Mouse (Mus musculus) limb, embryonic 10.5 days (tissue): ENCODE results near the gene Begain. TPM values are rescaled to one million over a fixed set of nuclear protein-coding genes. Genes with fewer than 3 reads are reported as not detected.
A peak's percentile ranks its signal among the peaks of the same experiment; 100 is the strongest.

Source experiments
- DNase-seq: peaks from one replicate; pipeline ENCODE4 v3.0.0-alpha.2; 2017; ENCODE audit warnings: low spot score
- H3K27ac ChIP-seq: fragments of 300-500 bp; sonication (generic); 2 replicates; pipeline ENCODE4 v1.5.1; 2016; ENCODE audit warnings: mild to moderate bottlenecking
- H3K27me3 ChIP-seq: fragments of 300-500 bp; sonication (generic); 2 replicates; pipeline ENCODE4 v1.6.1; 2016; ENCODE audit warnings: low read depth, mild to moderate bottlenecking; ENCODE audit not compliant: poor library complexity, severe bottlenecking
- H3K36me3 ChIP-seq: fragments of 300-500 bp; sonication (generic); 2 replicates; pipeline ENCODE4 v1.6.1; 2016; ENCODE audit warnings: mild to moderate bottlenecking, moderate library complexity
- H3K4me1 ChIP-seq: fragments of 300-500 bp; sonication (generic); 2 replicates; pipeline ENCODE4 v1.6.1; 2016
- H3K4me3 ChIP-seq: fragments of 300-500 bp; sonication (generic); 2 replicates; pipeline ENCODE4 v1.5.1; 2016; ENCODE audit warnings: mild to moderate bottlenecking, moderate library complexity
- H3K9me3 ChIP-seq: fragments of 300-500 bp; sonication (generic); replicated peaks from 2 replicates; pipeline ENCODE4 v1.6.1; 2016; ENCODE audit warnings: mild to moderate bottlenecking
- WGBS: fragments of 180-500 bp; shearing (Covaris S2); methylation state at CpG from one replicate; pipeline ENCODE4 v1.1.7; 2016; 5-methylcytosine and 5-hydroxymethylcytosine counted together
- polyA plus RNA-seq: library from polyadenylated mRNA; unstranded; fragments of >200 nt; fragmentation: Nextera tagmentation; extraction: Ambion mirVana; gene quantifications from 2 replicates; pipeline ENCODE4 v1.2.1, GENCODE M21; 2016

Begain gene
- polyA plus RNA-seq, 1 experiment from 2014 or later: 2.5 TPM

DNA sequence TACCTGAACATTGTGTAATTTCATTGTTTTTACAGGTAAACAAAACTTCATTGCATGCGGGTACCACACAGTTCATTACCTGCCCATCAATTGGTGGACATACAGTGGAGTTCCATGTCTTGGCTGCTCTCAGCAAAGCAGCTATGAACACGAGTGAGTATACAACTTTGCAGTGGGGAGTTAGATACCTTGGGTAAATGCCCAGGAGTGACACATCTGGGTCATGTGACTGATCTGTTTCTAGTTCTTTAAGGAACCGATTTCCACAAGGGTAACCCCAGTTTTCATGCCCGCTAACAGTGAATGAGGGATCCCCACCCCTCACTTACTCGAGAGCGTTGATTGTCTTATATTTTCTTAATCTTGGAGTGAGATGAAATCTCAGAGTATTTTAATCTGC is 9.0 kb upstream of the Begain start:
- no peak overlapping the region for H3K4me3 ChIP-seq
- no peak for DNase-seq
- peaks cover 4% of the 10 kb centered on the region; the same call in 1 of the 2 replicates for H3K27me3 ChIP-seq
- no peaks in the 10 kb centered on the region for H3K9me3 ChIP-seq
- no peaks in the 10 kb centered on the region for H3K36me3 ChIP-seq
- no peak overlapping the region for H3K27ac ChIP-seq
- WGBS: 84% methylated on average over 6 of the region's 6 CpGs
- H3K4me1 ChIP-seq: no peaks in the 10 kb centered on the region

DNA sequence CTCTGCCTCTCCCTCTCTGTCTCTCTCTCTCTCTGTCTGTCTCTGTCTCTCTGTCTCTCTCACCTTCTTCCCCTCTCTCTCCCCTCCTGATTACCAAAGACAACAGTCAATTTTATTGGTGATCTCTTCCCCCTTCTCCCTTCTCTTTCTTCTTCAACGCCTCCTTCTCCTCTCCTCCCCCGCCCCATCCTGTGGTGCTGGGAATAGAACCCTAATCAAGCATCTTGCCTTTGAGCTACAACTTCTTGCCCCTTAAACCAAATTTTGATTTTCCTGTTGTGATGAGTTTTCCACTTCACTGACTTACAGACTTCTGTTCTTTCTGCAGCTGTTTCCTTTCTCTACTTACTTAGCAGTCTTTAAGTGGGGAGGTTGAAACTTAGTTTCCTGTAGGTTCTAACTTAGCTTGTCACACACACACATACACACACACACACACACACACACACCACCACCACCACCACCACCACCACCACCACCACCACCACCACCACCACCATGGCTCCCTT is 6.8 kb upstream of the Begain start:
- H3K4me1 ChIP-seq: peaks cover 5% of the 10 kb centered on the region
- no peak overlapping the region for H3K27ac ChIP-seq
- no peak for DNase-seq
- H3K36me3 ChIP-seq: no peaks in the 10 kb centered on the region
- WGBS: 54% methylated on average over 2 of the region's 2 CpGs
- no peak overlapping the region for H3K4me3 ChIP-seq
- H3K27me3 ChIP-seq: peaks cover 14% of the 10 kb centered on the region
- H3K9me3 ChIP-seq: no peaks in the 10 kb centered on the region

DNA sequence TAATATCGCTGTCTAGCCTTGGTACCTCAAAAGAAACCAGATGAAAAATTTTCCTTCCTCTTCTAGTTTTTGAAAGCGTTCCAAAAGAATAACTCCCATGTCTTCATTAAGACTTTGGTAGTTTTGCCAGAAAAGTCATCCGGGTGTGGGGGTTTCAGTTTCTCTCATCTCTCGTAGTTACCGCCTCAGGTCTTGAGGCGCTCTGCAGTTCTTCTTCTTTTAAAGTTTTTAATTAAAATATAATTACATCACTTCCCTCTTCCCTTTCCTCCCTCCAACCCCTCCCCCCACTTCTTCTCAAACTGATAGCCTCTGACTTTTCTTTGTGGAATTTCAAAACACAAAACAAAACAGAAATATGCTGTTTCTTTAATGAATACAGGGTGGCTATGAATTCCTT is 6.1 kb upstream of the Begain start:
- no peak for DNase-seq
- H3K27ac ChIP-seq: no peak overlapping the region
- no peak overlapping the region for H3K4me3 ChIP-seq
- WGBS: 87% methylated on average over 6 of the region's 6 CpGs
- H3K36me3 ChIP-seq: no peaks in the 10 kb centered on the region
- H3K9me3 ChIP-seq: no peaks in the 10 kb centered on the region
- H3K4me1 ChIP-seq: peaks cover 12% of the 10 kb centered on the region
- peaks cover 21% of the 10 kb centered on the region for H3K27me3 ChIP-seq

DNA sequence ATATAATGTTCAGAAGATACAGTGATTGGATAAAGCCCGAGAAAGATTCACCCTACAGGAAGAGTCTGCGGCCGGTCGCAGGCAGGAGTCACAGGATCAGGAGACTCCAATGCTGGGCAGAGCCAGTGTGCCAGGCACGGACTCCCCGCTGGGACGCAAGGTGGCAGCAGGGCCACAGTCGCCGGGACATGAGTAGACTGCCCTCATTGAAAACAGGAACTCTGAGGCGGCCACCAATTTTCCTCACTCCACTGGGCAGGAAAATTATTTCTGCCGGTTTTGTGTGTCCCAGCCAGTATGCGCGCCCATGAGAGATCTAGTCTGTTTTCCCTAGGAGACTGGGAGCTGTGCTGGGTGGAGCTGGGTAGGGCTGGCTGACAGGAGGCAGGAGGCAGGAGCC is 3.2 kb upstream of the Begain start:
- H3K9me3 ChIP-seq: no peaks in the 10 kb centered on the region
- no peak for DNase-seq
- H3K27ac ChIP-seq: no peak overlapping the region
- H3K4me1 ChIP-seq: peaks cover 30% of the 10 kb centered on the region
- no peak overlapping the region for H3K4me3 ChIP-seq
- H3K36me3 ChIP-seq: no peaks in the 10 kb centered on the region
- H3K27me3 ChIP-seq: peaks cover 29% of the 10 kb centered on the region
- WGBS: 92% methylated on average over 13 of the region's 13 CpGs

DNA sequence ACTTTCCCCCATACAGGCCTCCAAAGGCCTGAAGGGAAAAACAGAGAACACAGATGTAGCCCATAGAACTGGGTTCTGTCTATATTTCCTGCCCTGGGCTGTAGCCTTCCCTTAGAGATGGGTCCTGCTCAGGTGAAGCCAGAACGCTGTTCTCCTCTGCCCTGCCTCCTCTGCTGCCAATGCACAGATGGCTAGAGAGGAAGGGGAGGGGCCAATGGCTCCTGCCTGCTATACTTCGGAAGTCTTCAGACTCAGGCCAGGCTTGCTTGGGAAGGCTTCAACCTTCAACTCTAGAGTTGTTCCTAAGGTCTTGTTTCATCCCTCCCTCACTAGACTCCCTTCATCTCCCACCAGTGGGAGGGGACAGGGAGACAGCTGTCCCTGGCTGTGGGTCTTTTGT is 1.7 kb upstream of the Begain start:
- Histone ChIP-seq H3K9me3 (no peaks in the 10 kb centered on the region), H3K4me1 (peaks cover 30% of the 10 kb centered on the region), H3K4me3 (no peak overlapping the region), H3K36me3 (no peaks in the 10 kb centered on the region), H3K27ac (no peak overlapping the region), H3K27me3 (peaks cover 29% of the 10 kb centered on the region)
- WGBS: 56% methylated on average over 2 of the region's 2 CpGs
- no peak for DNase-seq

DNA sequence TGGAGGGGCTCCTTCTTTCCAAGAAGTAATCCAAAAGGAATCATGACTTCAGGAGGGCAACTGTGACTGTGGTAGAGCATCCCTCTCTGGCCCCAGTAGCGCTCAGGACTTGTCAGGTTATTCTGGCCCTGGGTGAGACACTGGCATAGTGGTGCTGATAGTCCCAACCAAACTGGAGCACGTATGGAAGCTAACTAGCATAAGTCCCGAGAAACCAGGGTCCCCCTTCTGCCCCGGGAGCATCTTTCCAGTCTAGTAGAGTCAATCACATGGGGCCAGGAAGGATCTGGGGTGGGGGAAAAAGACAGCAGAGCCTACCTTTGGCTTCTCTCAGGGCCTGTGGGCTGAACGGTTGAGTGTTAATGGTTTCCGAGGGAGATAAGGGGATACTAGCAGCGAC is 721 bp upstream of the Begain start:
- no peak for DNase-seq
- Histone ChIP-seq H3K9me3 (no peaks in the 10 kb centered on the region), H3K27me3 (peaks cover 29% of the 10 kb centered on the region), H3K36me3 (no peaks in the 10 kb centered on the region), H3K27ac (peak overlapping the region; percentile 91; the same call in 1 of the 2 replicates), H3K4me1 (peaks cover 30% of the 10 kb centered on the region), H3K4me3 (peak overlapping the region; percentile 63)
- 67% methylated on average over 7 of the region's 7 CpGs for WGBS

DNA sequence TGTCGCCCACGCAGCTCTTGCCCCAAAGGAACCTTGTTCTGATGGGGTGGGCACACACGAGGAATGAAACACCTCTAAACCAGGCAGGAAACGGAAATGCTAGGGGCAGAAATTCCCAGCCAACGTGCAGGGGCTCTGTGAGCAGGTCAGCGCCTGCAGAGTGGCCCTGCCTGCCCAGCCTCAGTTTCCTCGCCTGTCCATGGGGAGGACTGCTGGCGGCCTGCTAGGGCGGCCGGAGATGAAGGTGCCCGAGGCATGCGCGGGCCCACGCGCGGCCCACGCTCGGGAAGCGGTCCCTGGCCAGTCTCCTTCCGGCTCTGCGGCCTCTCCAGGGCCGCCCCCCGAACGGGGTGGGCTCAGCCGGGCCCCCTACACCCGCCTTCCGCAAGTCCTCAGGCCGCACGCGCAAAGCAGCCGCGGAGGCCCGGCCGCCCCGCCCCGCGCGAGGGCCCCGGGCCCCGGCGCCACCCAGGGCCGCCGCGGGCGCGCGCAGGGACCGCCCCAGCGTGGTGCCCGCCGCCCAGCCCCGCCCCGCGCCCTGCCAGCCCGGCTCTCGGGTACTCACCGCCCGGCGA is 369 bp downstream of the Begain start:
- H3K4me3 ChIP-seq: peak overlapping the region; percentile 63
- WGBS: 4% methylated on average over 59 of the region's 59 CpGs

DNA sequence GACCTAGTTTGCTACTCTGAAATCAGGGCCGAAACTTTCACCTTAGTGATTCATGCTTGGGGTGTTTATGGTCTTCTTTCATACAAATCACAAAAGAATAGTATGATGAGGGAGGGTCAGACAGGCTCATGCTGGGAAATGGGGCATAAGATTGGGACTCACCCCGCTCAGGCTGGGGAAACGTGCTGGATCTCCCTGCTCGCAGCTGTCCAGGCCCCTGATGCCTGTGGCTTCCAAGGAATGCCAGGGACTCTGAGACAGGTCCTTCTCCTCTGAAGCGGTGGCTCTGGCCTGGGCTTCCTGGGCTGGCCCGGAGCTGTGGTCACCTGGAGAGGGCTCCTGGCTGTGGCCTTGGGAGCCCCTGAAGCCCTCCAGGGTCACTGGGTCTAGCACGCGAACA is 9.4 kb downstream of the Begain start:
- H3K9me3 ChIP-seq: no peaks in the 10 kb centered on the region
- 84% methylated on average over 8 of the region's 8 CpGs for WGBS
- no peaks in the 10 kb centered on the region for H3K36me3 ChIP-seq
- peaks cover 54% of the 10 kb centered on the region for H3K27me3 ChIP-seq
- no peak overlapping the region for H3K27ac ChIP-seq
- H3K4me3 ChIP-seq: no peak overlapping the region
- H3K4me1 ChIP-seq: peaks cover 8% of the 10 kb centered on the region
- no peak for DNase-seq

More for the DNA sequence above, 369 bp downstream of the Begain start:
- Histone ChIP-seq H3K27ac (peak overlapping the region; percentile 91), H3K27me3 (peaks cover 29% of the 10 kb centered on the region), H3K4me1 (peaks cover 30% of the 10 kb centered on the region), H3K9me3 (no peaks in the 10 kb centered on the region), H3K36me3 (no peaks in the 10 kb centered on the region)
- peak; percentile 78 for DNase-seq

DNA sequence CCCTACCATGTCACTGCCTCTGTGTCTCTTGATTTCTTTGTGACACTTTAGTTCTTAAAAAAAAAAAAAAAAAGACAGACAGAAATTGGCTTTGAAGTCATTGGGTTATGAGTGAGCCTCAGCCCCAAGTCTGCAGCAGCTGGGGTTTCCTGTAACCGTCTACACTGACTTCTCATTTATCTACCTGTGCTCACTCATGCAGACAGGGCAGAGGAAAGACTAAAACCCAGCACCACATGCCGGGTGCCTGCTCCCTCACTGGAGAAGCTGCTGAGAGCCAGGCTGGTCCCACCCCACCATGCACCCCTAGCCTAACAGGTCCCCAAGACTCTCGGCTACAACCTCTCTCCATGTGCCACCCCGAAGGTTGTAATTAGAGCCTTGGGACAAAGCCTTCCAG is 10.3 kb downstream of the Begain start:
- H3K27me3 ChIP-seq: peaks cover 63% of the 10 kb centered on the region
- no peaks in the 10 kb centered on the region for H3K9me3 ChIP-seq
- no peak for DNase-seq
- H3K36me3 ChIP-seq: no peaks in the 10 kb centered on the region
- 60% methylated on average over 4 of the region's 4 CpGs for WGBS
- H3K27ac ChIP-seq: no peak overlapping the region
- peaks cover 18% of the 10 kb centered on the region for H3K4me1 ChIP-seq
- no peak overlapping the region for H3K4me3 ChIP-seq

DNA sequence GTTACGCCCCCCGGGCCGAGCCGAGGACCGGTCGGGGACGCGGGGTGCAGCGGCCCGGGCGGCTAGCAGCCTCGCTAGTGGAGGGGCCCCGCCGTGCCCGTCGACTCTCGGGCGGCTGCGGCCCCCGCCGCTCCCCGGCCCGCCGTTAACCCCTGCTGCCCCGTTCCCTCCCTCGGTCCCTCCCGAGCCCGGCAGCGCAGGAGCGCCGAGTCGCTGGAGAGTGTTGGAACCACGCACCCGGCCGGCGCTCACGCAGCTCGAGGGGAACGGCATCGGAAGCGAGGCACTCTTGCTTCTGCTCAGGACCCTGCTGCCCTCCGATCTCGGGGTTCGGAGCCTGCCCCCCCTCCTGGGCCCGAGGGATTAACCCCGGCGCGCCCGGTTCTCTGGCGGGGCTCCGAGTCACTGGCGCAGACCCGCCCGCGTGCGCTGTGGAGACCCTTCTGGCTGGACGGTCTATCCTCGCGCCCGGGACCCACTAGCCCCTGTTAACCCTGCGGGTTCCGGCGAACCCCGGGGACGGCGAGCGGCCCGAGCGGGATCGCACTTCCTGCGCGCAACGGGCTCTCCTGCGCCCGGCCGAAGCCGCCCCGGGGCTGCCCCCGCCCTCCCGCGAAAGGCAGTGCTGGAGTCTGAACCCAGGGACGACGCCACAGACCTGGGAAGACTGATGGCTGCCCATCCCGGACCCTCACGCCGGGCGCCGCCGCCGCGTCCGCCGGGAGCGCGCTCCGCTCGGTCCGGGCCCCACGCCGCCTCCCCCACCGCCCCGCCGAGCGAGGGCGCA is 14.8 kb downstream of the Begain start:
- Histone ChIP-seq H3K9me3 (no peaks in the 10 kb centered on the region), H3K36me3 (no peaks in the 10 kb centered on the region), H3K27ac (peak overlapping the region; percentile 76), H3K4me1 (peaks cover 25% of the 10 kb centered on the region), H3K27me3 (peaks cover 93% of the 10 kb centered on the region), H3K4me3 (peak overlapping the region; percentile 63)
- peak; percentile 61 for DNase-seq
- WGBS: under 1% methylated on average over 105 of the region's 105 CpGs

DNA sequence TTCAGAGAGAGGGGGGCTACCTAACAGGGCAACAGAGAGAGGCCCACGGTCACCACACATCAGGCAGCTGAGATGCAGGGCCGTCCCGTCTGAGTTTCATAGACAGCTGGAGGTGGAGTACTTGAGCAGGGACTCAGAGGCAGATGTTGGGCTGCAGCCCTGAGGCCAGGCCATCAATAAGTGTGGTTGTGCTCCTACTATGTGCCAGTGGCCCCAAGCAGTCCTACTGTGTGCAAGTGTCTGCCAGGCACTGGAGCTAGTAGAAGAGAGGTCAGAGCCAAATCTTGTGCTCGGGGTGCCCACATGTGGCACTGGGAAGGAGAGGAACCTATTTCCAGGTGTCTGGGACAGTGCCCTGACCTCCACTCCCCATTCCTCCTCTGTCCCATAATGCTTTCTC is 18.1 kb downstream of the Begain start:
- Histone ChIP-seq H3K4me3 (no peak overlapping the region), H3K9me3 (no peaks in the 10 kb centered on the region), H3K27ac (no peak overlapping the region), H3K36me3 (no peaks in the 10 kb centered on the region), H3K27me3 (peaks cover 89% of the 10 kb centered on the region), H3K4me1 (peaks cover 25% of the 10 kb centered on the region)
- no peak for DNase-seq
- WGBS: 92% methylated on average over 4 of the region's 4 CpGs

DNA sequence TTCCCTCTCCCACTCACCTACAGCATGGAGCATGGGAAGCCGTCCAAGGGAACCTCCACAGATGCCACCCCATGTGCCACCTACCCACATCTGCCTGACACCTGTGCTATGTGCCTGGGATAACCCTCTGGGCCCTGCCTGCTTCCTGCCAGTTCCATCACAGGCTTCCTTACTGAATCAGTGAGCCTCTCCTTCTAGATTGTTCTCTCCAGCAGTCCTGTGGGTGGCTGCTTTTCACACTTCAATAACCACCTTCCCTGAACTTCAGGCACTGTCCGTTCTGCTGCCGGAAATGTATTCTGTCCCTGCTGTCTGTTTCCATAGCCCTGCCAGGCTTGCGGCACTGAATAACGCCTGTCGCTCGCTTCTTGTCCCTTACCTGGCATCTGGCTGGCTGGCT is 22.4 kb downstream of the Begain start:
- Histone ChIP-seq H3K4me3 (no peak overlapping the region), H3K4me1 (no peaks in the 10 kb centered on the region; the same call in 1 of the 2 replicates), H3K36me3 (no peaks in the 10 kb centered on the region), H3K9me3 (no peaks in the 10 kb centered on the region), H3K27me3 (peaks cover 84% of the 10 kb centered on the region), H3K27ac (no peak overlapping the region)
- DNase-seq: no peak
- 83% methylated on average over 7 of the region's 7 CpGs for WGBS

DNA sequence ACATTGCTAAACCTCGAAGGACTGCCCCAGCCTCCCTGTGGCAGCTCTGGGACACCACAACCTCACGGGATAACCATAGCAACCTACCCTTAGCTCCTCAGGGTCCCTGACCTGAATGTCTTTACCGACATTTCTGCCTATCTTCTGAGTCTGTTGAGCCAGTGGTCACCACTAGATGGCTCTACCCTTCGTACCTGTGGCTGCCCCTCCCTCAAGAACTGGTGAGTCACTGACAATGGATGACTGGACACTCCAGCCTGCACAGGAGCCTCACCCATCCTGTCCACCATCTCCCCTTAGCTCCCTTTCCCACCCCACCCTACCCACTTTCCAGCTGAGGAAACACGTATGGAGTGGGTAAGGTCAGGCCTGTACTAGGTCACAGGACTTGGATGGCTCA is 23.5 kb downstream of the Begain start:
- no peak overlapping the region for H3K27ac ChIP-seq
- no peak overlapping the region for H3K4me3 ChIP-seq
- no peaks in the 10 kb centered on the region for H3K9me3 ChIP-seq
- H3K4me1 ChIP-seq: no peaks in the 10 kb centered on the region; the same call in 1 of the 2 replicates
- WGBS: 26% methylated on average over 5 of the region's 5 CpGs
- H3K36me3 ChIP-seq: no peaks in the 10 kb centered on the region
- DNase-seq: no peak
- H3K27me3 ChIP-seq: peaks cover 76% of the 10 kb centered on the region
